Mouse (Mus musculus): ENCODE measurements around the gene Polr2a. TPM values are rescaled to one million over a fixed set of nuclear protein-coding genes. Genes with fewer than 3 reads are reported as not detected.

Polr2a gene
- total RNA-seq, 2 experiments from 2014 or later, result 27.4 to 33.4 TPM

Other genes with a start within 250 kb of the Polr2a start
- under 1 TPM; 0.10 to 0.51 TPM for gene Dnah2, start 209.5 kb downstream of the Polr2a start, total RNA-seq (2021)
- 100 to 1,000 TPM; 111 to 140 TPM for gene Efnb3, start 198.4 kb downstream of the Polr2a start, total RNA-seq (2021)
- 1 to 10 TPM; 5.0 to 5.4 TPM for gene Wrap53, start 178.4 kb downstream of the Polr2a start, total RNA-seq (2021)
- gene Trp53, start 178.3 kb downstream of the Polr2a start, total RNA-seq (2021), result 10 to 100 TPM; 15.0 to 15.5 TPM
- gene Atp1b2, start 152.7 kb downstream of the Polr2a start, total RNA-seq (2021), result 10 to 100 TPM; 15.2 to 16.4 TPM
- gene Shbg, start 140.7 kb downstream of the Polr2a start, total RNA-seq (2021), result not detected
- 1 to 10 TPM; 3.3 to 3.8 TPM for gene Sat2, start 136.6 kb downstream of the Polr2a start, total RNA-seq (2021)
- 10 to 100 TPM; 91.3 to 97.2 TPM for gene Fxr2, start 125.6 kb downstream of the Polr2a start, total RNA-seq (2021)
- gene Sox15, start 103.3 kb downstream of the Polr2a start, total RNA-seq (2021), result not detected
- 10 to 100 TPM; 12.3 to 15.6 TPM for gene Mpdu1, start 96.0 kb downstream of the Polr2a start, total RNA-seq (2021)
- 10 to 100 TPM in 1 of 2 experiments, 1 to 10 TPM in 1; 7.3 to 10.5 TPM for gene Cd68, start 92.5 kb downstream of the Polr2a start, total RNA-seq (2021)
- gene Eif4a1, start 86.2 kb downstream of the Polr2a start, total RNA-seq (2021), result 100 to 1,000 TPM; 185 to 188 TPM
- 10 to 100 TPM; 27.3 to 35.1 TPM for gene Senp3, start 76.6 kb downstream of the Polr2a start, total RNA-seq (2021)
- gene Tnfsf13, start 72.9 kb downstream of the Polr2a start, total RNA-seq (2021), result 1 to 10 TPM; 1.5 to 1.7 TPM
- 10 to 100 TPM; 16.9 to 17.1 TPM for gene Tnfsf12, start 62.8 kb downstream of the Polr2a start, total RNA-seq (2021)
- gene Tnfsfm13, start 62.5 kb downstream of the Polr2a start, total RNA-seq (2021), result 1 to 10 TPM; 2.5 to 4.1 TPM
- gene Slc35g3, start 3.3 kb upstream of the Polr2a start, total RNA-seq (2021), result not detected
- gene Zbtb4, start 7.3 kb upstream of the Polr2a start, total RNA-seq (2021), result 10 to 100 TPM; 41.7 to 44.7 TPM
- 1 to 10 TPM; 2.0 to 4.6 TPM for gene Chrnb1, start 37.3 kb upstream of the Polr2a start, total RNA-seq (2021)
- gene Fgf11, start 43.2 kb upstream of the Polr2a start, total RNA-seq (2021), result 1 to 10 TPM; 2.6 to 3.0 TPM
- under 1 TPM; 0.17 to 0.49 TPM for gene Tmem102, start 47.0 kb upstream of the Polr2a start, total RNA-seq (2021)
- not detected for gene Gm39566, start 56.7 kb upstream of the Polr2a start, total RNA-seq (2021)
- not detected for gene Spem2, start 59.8 kb upstream of the Polr2a start, total RNA-seq (2021)
- not detected for gene Spem1, start 63.5 kb upstream of the Polr2a start, total RNA-seq (2021)
- gene Nlgn2, start 79.1 kb upstream of the Polr2a start, total RNA-seq (2021), result 1 to 10 TPM; 3.3 to 3.9 TPM
- 100 to 1,000 TPM; 232 to 246 TPM for gene Tmem256, start 79.9 kb upstream of the Polr2a start, total RNA-seq (2021)
- gene Plscr3, start 87.7 kb upstream of the Polr2a start, total RNA-seq (2021), result 10 to 100 TPM; 19.6 to 21.4 TPM
- not detected for gene Tnk1, start 100.1 kb upstream of the Polr2a start, total RNA-seq (2021)
- not detected for gene Tmem95, start 119.4 kb upstream of the Polr2a start, total RNA-seq (2021)
- 1 to 10 TPM; 2.0 to 2.5 TPM for gene Kctd11, start 122.8 kb upstream of the Polr2a start, total RNA-seq (2021)
- 1 to 10 TPM in 1 of 2 experiments, under 1 TPM in 1; 0.72 to 4.4 TPM for gene Acap1, start 136.9 kb upstream of the Polr2a start, total RNA-seq (2021)
- under 1 TPM in 1 of 2 experiments, not detected in 1; 0.41 TPM for gene 2810408A11Rik, start 142.3 kb upstream of the Polr2a start, total RNA-seq (2021)
- gene Neurl4, start 142.4 kb upstream of the Polr2a start, total RNA-seq (2021), result 10 to 100 TPM; 42.1 to 48.0 TPM
- 10 to 100 TPM; 26.2 to 27.5 TPM for gene Gps2, start 155.3 kb upstream of the Polr2a start, total RNA-seq (2021)
- gene Eif5a, start 163.3 kb upstream of the Polr2a start, total RNA-seq (2021), result 100 to 1,000 TPM; 415 to 425 TPM
- 10 to 100 TPM; 14.6 to 23.1 TPM for gene Ybx2, start 177.2 kb upstream of the Polr2a start, total RNA-seq (2021)
- 100 to 1,000 TPM; 402 to 439 TPM for gene Slc2a4, start 189.6 kb upstream of the Polr2a start, total RNA-seq (2021)
- gene Cldn7, start 206.1 kb upstream of the Polr2a start, total RNA-seq (2021), result 1 to 10 TPM in 1 of 2 experiments, not detected in 1; 1.3 TPM
- gene Ctdnep1, start 222.5 kb upstream of the Polr2a start, total RNA-seq (2021), result 100 to 1,000 TPM; 130 to 144 TPM
- 10 to 100 TPM; 46.2 to 53.1 TPM for gene Elp5, start 223.9 kb upstream of the Polr2a start, total RNA-seq (2021)
- 100 to 1,000 TPM; 285 to 320 TPM for gene Gabarap, start 232.5 kb upstream of the Polr2a start, total RNA-seq (2021)
- 10 to 100 TPM; 18.4 to 19.7 TPM for gene Phf23, start 237.1 kb upstream of the Polr2a start, total RNA-seq (2021)
- gene Dvl2, start 242.0 kb upstream of the Polr2a start, total RNA-seq (2021), result 1 to 10 TPM; 3.4 to 4.8 TPM

All from heart, adult 18-20 months (tissue).